Comparison of ENCODE assay signal across 8 mouse cellular contexts in the genomic region with DNA sequence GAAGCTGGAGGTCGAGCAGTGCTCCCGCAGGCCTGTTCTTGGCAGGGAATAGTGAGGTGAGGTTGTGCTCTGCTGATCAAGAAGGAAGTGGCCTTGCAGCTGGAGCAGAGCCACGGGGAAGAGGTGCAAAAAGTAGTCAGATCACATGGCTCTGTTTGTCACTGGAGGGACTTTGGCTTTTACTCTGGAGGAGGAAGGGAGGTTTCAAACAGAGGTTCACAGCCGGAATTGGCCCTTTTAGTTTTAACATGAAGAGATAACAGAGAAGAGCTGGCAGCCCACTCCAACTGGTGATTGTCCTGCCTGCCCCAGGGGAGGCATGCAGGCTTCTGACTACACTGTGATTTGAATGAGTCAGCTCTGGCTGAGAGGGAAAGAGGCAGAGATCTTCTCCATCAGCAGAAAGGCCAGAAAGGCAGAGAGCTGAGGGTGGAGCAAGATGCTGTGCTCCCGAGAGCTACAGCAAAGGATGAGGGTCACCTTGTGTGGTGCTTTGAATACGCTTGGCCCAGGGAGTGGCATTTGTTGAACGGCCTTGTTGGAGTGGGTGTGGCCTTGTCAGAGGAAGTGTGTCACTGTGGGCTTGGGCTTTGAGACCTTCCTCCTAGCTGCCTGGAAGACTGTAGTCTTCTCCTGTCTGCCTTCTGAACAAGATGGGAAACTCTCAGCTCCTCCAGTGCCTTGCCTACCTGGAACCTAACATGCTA. TPM values are rescaled to one million over a fixed set of nuclear protein-coding genes. Genes with fewer than 3 reads are reported as not detected.
DNase-seq lines count a peak whose midpoint lies in the region; ATAC-seq lines count a peak whose summit lies in the region.

No protein-coding gene starts in this region.

- no peaks in the 10 kb centered on the region for H3K27me3 ChIP-seq in intestine, embryonic 14.5 days (replicated peaks; ENCODE audit: control insufficient read depth, insufficient read depth, low read length)

- peak; percentile 45 for DNase-seq in gastrocnemius, adult 18-20 months (ENCODE audit: low spot score)
- no peak for DNase-seq in gastrocnemius, postnatal 14 days
- peak; percentile 61 to 74 for DNase-seq in adrenal gland, postnatal 36 days
- DNase-seq in intestine, embryonic 14.5 days (ENCODE audit: low spot score), result no peak
- DNase-seq in lung, postnatal 14 days, result peak; percentile 27
- no peak for DNase-seq in frontal cortex, postnatal 25 days (ENCODE audit: low spot score in 2 of 2)
- no peak for DNase-seq in frontal cortex, postnatal 10 days (ENCODE audit: low spot score in 2 of 2)

- no peak overlapping the region for H3K4me3 ChIP-seq in intestine, embryonic 14.5 days (ENCODE audit: low read depth, low read length)

- no peak overlapping the region for H3K27ac ChIP-seq in intestine, embryonic 14.5 days (ENCODE audit: low read depth)

- no peaks in the 10 kb centered on the region for H3K4me1 ChIP-seq in intestine, embryonic 14.5 days (replicated peaks; ENCODE audit: control insufficient read depth, insufficient read depth, low read length)

- H3K9me3 ChIP-seq in intestine, embryonic 14.5 days (ENCODE audit: control insufficient read depth, low read length), result no peaks in the 10 kb centered on the region

- no peak overlapping the region for H3K9ac ChIP-seq in intestine, embryonic 14.5 days (ENCODE audit: low read length)

- 65% methylated on average over 7 of the region's 7 CpGs for WGBS in intestine, embryonic 14.5 days

- intact Hi-C loops in gastrocnemius, postnatal 14 days (cut with DNase I; ENCODE audit: low total_unique reads), result loop anchor here (5.0 kb wide), 1 partner anchor 36 kb away; no protein-coding TSS in a partner anchor

- no peaks in the 10 kb centered on the region for H3K36me3 ChIP-seq in intestine, embryonic 14.5 days (ENCODE audit: control insufficient read depth, insufficient read depth, low read length)

- 0 out of 2 replicates have a peak, but pooled peaks have one; percentile 47 for ATAC-seq in intestine, embryonic 14.5 days (replicated peaks; ENCODE audit: low FRiP score, low TSS enrichment, low read depth)
- ATAC-seq in megakaryocyte progenitor cell, adult 5-6 weeks (replicated peaks; ENCODE audit: poor library complexity), result no peak

- no peak overlapping the region for H3K4me2 ChIP-seq in intestine, embryonic 14.5 days (ENCODE audit: low read length)

RNA-seq across cellular contexts. Expression of a gene that starts 9.0 kb away (rescaled TPM):
- 1 to 10 TPM; 2.0 to 2.3 TPM for total RNA-seq in gastrocnemius, adult 18-20 months (2021)
- 1 to 10 TPM; 2.1 to 3.3 TPM for total RNA-seq in gastrocnemius, postnatal 14 days (2021)
- total RNA-seq in adrenal gland, postnatal 36 days (2021), result 1 to 10 TPM; 5.6 to 6.9 TPM
- 10.2 and 10.8 TPM in 2 replicates for polyA plus RNA-seq in intestine, embryonic 14.5 days (2014; fragmentation: Nextera tagmentation; extraction: Ambion mirVana)
- 2.1 and 3.3 TPM in 2 replicates for total RNA-seq in megakaryocyte progenitor cell, adult 5-6 weeks (2015)
- 1.3 and 1.4 TPM in 2 replicates for total RNA-seq in megakaryocyte progenitor cell, adult 5-6 weeks (2017)

RNA-seq across cellular contexts. Expression of a gene that starts 15.0 kb away (rescaled TPM):
- 10 to 100 TPM; 61.2 to 83.6 TPM for total RNA-seq in gastrocnemius, adult 18-20 months (2021)
- total RNA-seq in gastrocnemius, postnatal 14 days (2021), result 10 to 100 TPM; 30.0 to 33.4 TPM
- total RNA-seq in adrenal gland, postnatal 36 days (2021), result 100 to 1,000 TPM; 372 to 401 TPM
- 37.6 and 37.9 TPM in 2 replicates for polyA plus RNA-seq in intestine, embryonic 14.5 days (2014; fragmentation: Nextera tagmentation; extraction: Ambion mirVana)
- total RNA-seq in megakaryocyte progenitor cell, adult 5-6 weeks (2015), result not detected in 2 replicates
- not detected in 2 replicates for total RNA-seq in megakaryocyte progenitor cell, adult 5-6 weeks (2017)

RNA-seq across cellular contexts. Expression of a gene that starts 31.3 kb away (rescaled TPM):
- total RNA-seq in gastrocnemius, adult 18-20 months (2021), result 10 to 100 TPM; 44.5 to 45.6 TPM
- total RNA-seq in gastrocnemius, postnatal 14 days (2021), result 10 to 100 TPM; 36.4 to 38.7 TPM
- total RNA-seq in adrenal gland, postnatal 36 days (2021), result 10 to 100 TPM; 44.3 to 50.2 TPM
- 130 and 137 TPM in 2 replicates for polyA plus RNA-seq in intestine, embryonic 14.5 days (2014; fragmentation: Nextera tagmentation; extraction: Ambion mirVana)
- total RNA-seq in megakaryocyte progenitor cell, adult 5-6 weeks (2015), result 63.9 and 65.8 TPM in 2 replicates
- total RNA-seq in megakaryocyte progenitor cell, adult 5-6 weeks (2017), result 48.4 and 52.0 TPM in 2 replicates

RNA-seq across cellular contexts. Expression of a gene that starts 43.3 kb away (rescaled TPM):
- total RNA-seq in gastrocnemius, adult 18-20 months (2021), result 1,000 to 10,000 TPM; 2,496 to 2,633 TPM
- 1,000 to 10,000 TPM; 3,325 to 3,362 TPM for total RNA-seq in gastrocnemius, postnatal 14 days (2021)
- not detected for total RNA-seq in adrenal gland, postnatal 36 days (2021)
- 2.0 and 2.4 TPM in 2 replicates for polyA plus RNA-seq in intestine, embryonic 14.5 days (2014; fragmentation: Nextera tagmentation; extraction: Ambion mirVana)
- not detected in 2 replicates for total RNA-seq in megakaryocyte progenitor cell, adult 5-6 weeks (2015)
- not detected in 2 replicates for total RNA-seq in megakaryocyte progenitor cell, adult 5-6 weeks (2017)

RNA-seq across cellular contexts. Expression of a gene that starts 51.8 kb away (rescaled TPM):
- not detected for total RNA-seq in gastrocnemius, adult 18-20 months (2021)
- total RNA-seq in gastrocnemius, postnatal 14 days (2021), result not detected
- not detected for total RNA-seq in adrenal gland, postnatal 36 days (2021)
- 22.9 and 33.3 TPM in 2 replicates for polyA plus RNA-seq in intestine, embryonic 14.5 days (2014; fragmentation: Nextera tagmentation; extraction: Ambion mirVana)
- not detected in 2 replicates for total RNA-seq in megakaryocyte progenitor cell, adult 5-6 weeks (2015)
- total RNA-seq in megakaryocyte progenitor cell, adult 5-6 weeks (2017), result not detected in 2 replicates

Comparison
In these comparisons a context has a peak if more than half of its experiments do, and no peak if none do; other contexts are left out.
1. DNase-seq: peak in gastrocnemius, adult 18-20 months (single experiment), adrenal gland, postnatal 36 days (2 of 2) and lung, postnatal 14 days (single experiment); none in gastrocnemius, postnatal 14 days (single experiment), intestine, embryonic 14.5 days (single experiment), frontal cortex, postnatal 25 days (0 of 2) and frontal cortex, postnatal 10 days (0 of 2).
2. RNA of a gene that starts 15.0 kb away (total RNA-seq): 372 to 401 TPM in adrenal gland, postnatal 36 days, 61.2 to 83.6 TPM in gastrocnemius, adult 18-20 months and 30.0 to 33.4 TPM in gastrocnemius, postnatal 14 days; not detected in megakaryocyte progenitor cell, adult 5-6 weeks; every median in the first group is over 10 times any median in the second.